13 mouse cellular contexts compared by ENCODE assay signal in the genomic region with DNA sequence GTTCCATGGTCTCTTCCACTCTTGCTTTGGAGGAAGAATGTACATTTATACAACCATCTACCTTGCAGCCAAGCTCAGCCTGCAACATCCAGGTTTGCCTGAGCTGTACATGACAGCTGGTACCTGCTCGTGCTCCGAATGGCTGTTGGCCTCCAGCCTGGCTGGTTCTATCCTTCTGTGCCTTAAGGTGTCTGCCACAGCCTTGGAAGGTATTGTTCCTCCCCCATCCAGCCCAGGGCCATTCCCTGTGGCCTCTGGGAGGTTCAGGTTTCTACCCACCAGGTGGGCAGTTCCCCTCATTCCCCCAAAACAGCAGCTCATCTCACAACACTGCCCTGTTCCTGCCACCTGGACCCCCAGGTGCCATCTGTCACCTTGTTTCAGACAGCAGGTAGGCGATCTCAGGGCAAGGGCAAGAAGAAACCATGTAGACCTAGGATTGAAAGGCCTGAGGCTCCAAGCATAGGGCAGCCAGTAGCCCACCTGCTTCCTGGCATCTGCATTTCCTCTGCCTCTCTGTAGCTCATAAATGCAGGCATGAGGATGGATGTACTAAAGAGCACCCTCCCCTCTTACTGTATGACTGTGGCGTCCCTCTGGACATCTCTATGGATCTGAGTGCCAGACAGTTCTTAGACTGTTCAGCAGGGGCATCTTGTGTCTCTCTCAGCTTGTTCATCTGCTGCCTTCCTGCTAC.
DNase-seq lines count a peak whose midpoint lies in the region; ATAC-seq lines count a peak whose summit lies in the region.
"Had no signal": no experiment of that assay in that cellular context is flagged by ENCODE, and none has a peak within 500 bp of the region (broad histone marks: within the 10 kb centered on the region; RNA-seq: fewer than 3 reads in every experiment).

No protein-coding gene starts in this region.

- H3K27me3 ChIP-seq in midbrain, embryonic 12.5 days = no peaks in the 10 kb centered on the region
- H3K27me3 ChIP-seq in midbrain, embryonic 11.5 days (ENCODE audit: control insufficient read depth, insufficient read depth, low read length) = no peaks in the 10 kb centered on the region
- H3K27me3 ChIP-seq in hindbrain, embryonic 10.5 days (ENCODE audit: insufficient read depth, poor library complexity, severe bottlenecking) = no peaks in the 10 kb centered on the region
- no peaks in the 10 kb centered on the region for H3K27me3 ChIP-seq in neural tube, embryonic 13.5 days
- H3K27me3 ChIP-seq: liver, embryonic 12.5 days had no signal

- peaks cover 78% of the 10 kb centered on the region for H3K4me1 ChIP-seq in midbrain, embryonic 12.5 days
- peaks cover 19% of the 10 kb centered on the region for H3K4me1 ChIP-seq in midbrain, embryonic 11.5 days (ENCODE audit: control insufficient read depth, insufficient read depth, low read length)
- peaks cover 94% of the 10 kb centered on the region for H3K4me1 ChIP-seq in hindbrain, embryonic 10.5 days (replicated peaks)
- peaks cover 100% of the 10 kb centered on the region for H3K4me1 ChIP-seq in neural tube, embryonic 13.5 days (replicated peaks)

- ATAC-seq in cerebellum, adult (ENCODE audit: insufficient number of reproducible peaks, low FRiP score, low TSS enrichment) = peak; percentile 50; the same call in 1 of the 2 replicates
- ATAC-seq in midbrain, embryonic 12.5 days (ENCODE audit: low FRiP score, low read depth) = no peak
- no peak for ATAC-seq in midbrain, embryonic 11.5 days (ENCODE audit: low FRiP score)
- ATAC-seq in neural tube, embryonic 13.5 days (ENCODE audit: low read depth) = no peak
- no peak for ATAC-seq in megakaryocyte-erythroid progenitor cell, adult 5-6 weeks (replicated peaks; ENCODE audit: low FRiP score, low TSS enrichment, poor library complexity, severe bottlenecking)
- ATAC-seq: liver, embryonic 12.5 days had no signal

- no peaks in the 10 kb centered on the region for H3K9me3 ChIP-seq in midbrain, embryonic 12.5 days
- H3K9me3 ChIP-seq in midbrain, embryonic 11.5 days (ENCODE audit: control insufficient read depth, low read length) = no peaks in the 10 kb centered on the region
- H3K9me3 ChIP-seq in hindbrain, embryonic 10.5 days = no peaks in the 10 kb centered on the region
- H3K9me3 ChIP-seq in neural tube, embryonic 13.5 days = no peaks in the 10 kb centered on the region
- H3K9me3 ChIP-seq: liver, embryonic 12.5 days had no signal

- no peak for DNase-seq in cerebellum, postnatal 4 days (ENCODE audit: low spot score in 2 of 2)
- DNase-seq in midbrain, embryonic 11.5 days (ENCODE audit: low spot score, missing footprints) = no peak
- DNase-seq in hindbrain, embryonic 10.5 days (ENCODE audit: low spot score) = no peak
- DNase-seq in spleen, adult 18-20 months = no peak
- DNase-seq: heart, adult 18-20 months; lung, postnatal 36 days had no signal

- peaks cover 42% of the 10 kb centered on the region for H3K36me3 ChIP-seq in midbrain, embryonic 12.5 days
- peaks cover 4% of the 10 kb centered on the region; the same call in 1 of the 2 replicates for H3K36me3 ChIP-seq in midbrain, embryonic 11.5 days (ENCODE audit: control insufficient read depth, insufficient read depth, low read length)
- H3K36me3 ChIP-seq in hindbrain, embryonic 10.5 days = peaks cover 78% of the 10 kb centered on the region
- H3K36me3 ChIP-seq in neural tube, embryonic 13.5 days = peaks cover 9% of the 10 kb centered on the region

- H3K9ac ChIP-seq in midbrain, embryonic 12.5 days (replicated peaks) = no peak overlapping the region
- H3K9ac ChIP-seq in midbrain, embryonic 11.5 days (ENCODE audit: low read length) = no peak overlapping the region
- peak overlapping the region; percentile 52 for H3K9ac ChIP-seq in neural tube, embryonic 13.5 days
- H3K9ac ChIP-seq: liver, embryonic 12.5 days had no signal

- H3K4me3 ChIP-seq in midbrain, embryonic 12.5 days = no peak overlapping the region
- no peak overlapping the region for H3K4me3 ChIP-seq in midbrain, embryonic 11.5 days (ENCODE audit: low read depth, low read length)
- no peak overlapping the region for H3K4me3 ChIP-seq in hindbrain, embryonic 10.5 days
- no peak overlapping the region for H3K4me3 ChIP-seq in neural tube, embryonic 13.5 days
- H3K4me3 ChIP-seq: liver, embryonic 12.5 days; myocyte had no signal

- peak overlapping the region; percentile 43; the same call in 1 of the 2 replicates for H3K27ac ChIP-seq in midbrain, embryonic 12.5 days (replicated peaks)
- H3K27ac ChIP-seq in midbrain, embryonic 11.5 days (ENCODE audit: low read depth, low read length) = no peak overlapping the region
- peak overlapping the region; percentile 23; the same call in 1 of the 2 replicates for H3K27ac ChIP-seq in hindbrain, embryonic 10.5 days
- H3K27ac ChIP-seq in neural tube, embryonic 13.5 days (replicated peaks) = peak overlapping the region; percentile 71
- H3K27ac ChIP-seq: kidney, postnatal 0 days; liver, embryonic 12.5 days had no signal

- no peak overlapping the region for H3K4me2 ChIP-seq in midbrain, embryonic 12.5 days (replicated peaks)
- no peak overlapping the region for H3K4me2 ChIP-seq in midbrain, embryonic 11.5 days
- 0 out of 2 replicates have a peak overlapping the region, but pooled peaks have one; percentile 2 for H3K4me2 ChIP-seq in neural tube, embryonic 13.5 days
- H3K4me2 ChIP-seq: liver, embryonic 12.5 days had no signal

- WGBS in midbrain, embryonic 12.5 days = 90% methylated on average over 4 of the region's 4 CpGs
- 88% methylated on average over 4 of the region's 4 CpGs for WGBS in midbrain, embryonic 11.5 days
- whole genome bisulfite sequencing in hindbrain, embryonic 10.5 days = 90% methylated on average over 4 of the region's 4 CpGs
- 62% methylated on average over 4 of the region's 4 CpGs for WGBS in neural tube, embryonic 13.5 days
